Mouse (Mus musculus) kidney, postnatal 0 days (tissue): ENCODE data around the gene Morc4. TPM values are rescaled to one million over a fixed set of nuclear protein-coding genes. Genes with fewer than 3 reads are reported as not detected.

Source experiments
- ATAC-seq: fragments of 200-750 bp; cut with Nextera tagmentation; replicated peaks from 2 replicates; pipeline ENCODE4 v1.8.0; 2017; ENCODE audit warnings: low read depth, moderate number of reproducible peaks, moderate TSS enrichment, moderate library complexity; ENCODE audit not compliant: low FRiP score
- DNase-seq: peaks from one replicate; pipeline ENCODE4 v3.0.0-alpha.2; 2016; ENCODE audit warnings: low spot score
- H3K27ac ChIP-seq: fragments of 300-500 bp; sonication (generic); 2 replicates; pipeline ENCODE4 v1.5.1; 2014; ENCODE audit warnings: mild to moderate bottlenecking
- H3K27me3 ChIP-seq: fragments of 300-500 bp; sonication (generic); 2 replicates; pipeline ENCODE4 v1.6.1; 2014; ENCODE audit warnings: low read length, mixed read lengths; ENCODE audit not compliant: insufficient read depth
- H3K36me3 ChIP-seq: fragments of 300-500 bp; sonication (generic); 2 replicates; pipeline ENCODE4 v1.6.1; 2014; ENCODE audit warnings: low read length, mixed read lengths; ENCODE audit not compliant: insufficient read depth
- H3K4me1 ChIP-seq: fragments of 300-500 bp; sonication (generic); replicated peaks from 2 replicates; pipeline ENCODE4 v1.6.1; 2014; ENCODE audit warnings: antibody characterized with exemption, low read length, mixed read lengths; ENCODE audit not compliant: insufficient read depth
- H3K4me2 ChIP-seq: fragments of 300-500 bp; sonication (generic); 2 replicates; pipeline ENCODE4 v1.6.1; 2014; ENCODE audit warnings: mild to moderate bottlenecking, low read length, moderate library complexity, mixed read lengths
- H3K4me3 ChIP-seq: fragments of 300-500 bp; sonication (generic); replicated peaks from 2 replicates; pipeline ENCODE4 v1.5.1; 2014; ENCODE audit warnings: low read depth, low read length
- H3K9ac ChIP-seq: fragments of 300-500 bp; sonication (generic); 2 replicates; pipeline ENCODE4 v1.6.1; 2014; ENCODE audit warnings: low read depth, low read length
- H3K9me3 ChIP-seq: fragments of 300-500 bp; sonication (generic); replicated peaks from 2 replicates; pipeline ENCODE4 v1.6.1; 2016; ENCODE audit warnings: low read length, inconsistent platforms, mixed read lengths
- CTCF ChIP-seq: IDR thresholded peaks from 2 replicates; pipeline ENCODE4 v1.5.1; 2016; ENCODE audit warnings: antibody characterized with exemption, low read depth, mild to moderate bottlenecking, moderate library complexity
- WGBS: fragments of 180-500 bp; shearing (Covaris S2); extraction: QIAGEN DNeasy Blood & Tissue Kit; methylation state at CpG from one replicate; pipeline ENCODE4 v1.1.7; 2014; 5-methylcytosine and 5-hydroxymethylcytosine counted together
- polyA plus RNA-seq: library from polyadenylated mRNA; unstranded; fragments of >200 nt; fragmentation: Nextera tagmentation; extraction: Ambion mirVana; gene quantifications from 2 replicates; pipeline ENCODE4 v1.2.1, GENCODE M21; 2015

Gene Morc4
- polyA plus RNA-seq: 6.9 and 7.0 TPM in 2 replicates

GRCm38 (mm10) chrX:139870938-139871791 is at the start of gene Morc4:
Morc4 (minus strand) TSS chrX:139871677.
- peak; percentile 67 for DNase-seq
- WGBS: 25% methylated on average over 63 of the region's 87 CpGs
- H3K4me1 ChIP-seq: no peaks in the 10 kb centered on the region
- H3K36me3 ChIP-seq: no peaks in the 10 kb centered on the region
- no peak within 1 kb of the TSS for H3K27ac ChIP-seq
- H3K4me2 ChIP-seq: peak within 1 kb of the TSS; percentile 79
- peak; percentile 91 for ATAC-seq
- peak within 1 kb of the TSS; percentile 55 for H3K4me3 ChIP-seq
- no peaks in the 10 kb centered on the region for H3K27me3 ChIP-seq
- TF ChIP-seq CTCF: no peak
- H3K9ac ChIP-seq: peak within 1 kb of the TSS; percentile 53
- H3K9me3 ChIP-seq: no peaks in the 10 kb centered on the region

- Histone ChIP-seq H3K4me1 (no peaks in the 10 kb centered on the region), H3K27ac (no peak overlapping the region), H3K4me2 (no peak overlapping the region), H3K4me3 (no peak overlapping the region), H3K36me3 (no peaks in the 10 kb centered on the region), H3K9me3 (no peaks in the 10 kb centered on the region), H3K9ac (no peak overlapping the region), H3K27me3 (no peaks in the 10 kb centered on the region)
- ATAC-seq (no peak), DNase-seq (no peak)
- 89% methylated on average over 4 of the region's 4 CpGs for WGBS
- no peak for TF ChIP-seq CTCF
Observed at GRCm38 (mm10) chrX:139920572-139920971, 49.1 kb upstream of the Morc4 start.

GRCm38 (mm10) chrX:139891387-139891786 is 19.9 kb upstream of the Morc4 start:
- Histone ChIP-seq H3K4me2 (no peak overlapping the region), H3K4me3 (no peak overlapping the region), H3K9me3 (no peaks in the 10 kb centered on the region), H3K27ac (no peak overlapping the region), H3K9ac (no peak overlapping the region), H3K27me3 (no peaks in the 10 kb centered on the region), H3K36me3 (no peaks in the 10 kb centered on the region), H3K4me1 (no peaks in the 10 kb centered on the region)
- no peak for TF ChIP-seq CTCF
- DNase-seq: no peak
- 72% methylated on average over 1 of the region's 1 CpGs for WGBS
- ATAC-seq: no peak

- Histone ChIP-seq H3K4me1 (no peaks in the 10 kb centered on the region), H3K36me3 (no peaks in the 10 kb centered on the region), H3K9ac (no peak overlapping the region), H3K27me3 (no peaks in the 10 kb centered on the region), H3K27ac (no peak overlapping the region), H3K4me2 (no peak overlapping the region), H3K4me3 (no peak overlapping the region), H3K9me3 (no peaks in the 10 kb centered on the region)
- no peak for DNase-seq
- no peak for ATAC-seq
- no peak for TF ChIP-seq CTCF
Observed at GRCm38 (mm10) chrX:139883221-139883620, 11.7 kb upstream of the Morc4 start.

- Histone ChIP-seq H3K4me3 (no peak overlapping the region), H3K9ac (no peak overlapping the region), H3K27ac (no peak overlapping the region), H3K9me3 (no peaks in the 10 kb centered on the region), H3K27me3 (no peaks in the 10 kb centered on the region; the same call in 1 of the 2 replicates), H3K36me3 (no peaks in the 10 kb centered on the region), H3K4me2 (no peak overlapping the region), H3K4me1 (no peaks in the 10 kb centered on the region)
- WGBS: 29% methylated on average over 3 of the region's 3 CpGs
- no peak for TF ChIP-seq CTCF
- ATAC-seq (no peak), DNase-seq (no peak)
Observed at GRCm38 (mm10) chrX:139877936-139878335, 6.5 kb upstream of the Morc4 start.

- no peak overlapping the region for H3K27ac ChIP-seq
- H3K36me3 ChIP-seq: no peaks in the 10 kb centered on the region
- no peaks in the 10 kb centered on the region for H3K4me1 ChIP-seq
- DNase-seq (no peak), ATAC-seq (no peak)
- no peak overlapping the region for H3K4me2 ChIP-seq
- H3K9ac ChIP-seq: no peak overlapping the region
- H3K9me3 ChIP-seq: no peaks in the 10 kb centered on the region
- no peaks in the 10 kb centered on the region; the same call in 1 of the 2 replicates for H3K27me3 ChIP-seq
- H3K4me3 ChIP-seq: no peak overlapping the region
- TF ChIP-seq CTCF: no peak
- WGBS: 55% methylated on average over 7 of the region's 7 CpGs
Observed at GRCm38 (mm10) chrX:139877105-139877504, 5.6 kb upstream of the Morc4 start.
